Mouse (Mus musculus) forelimb bud, embryonic 11.5 days (tissue): Measurements from ENCODE around the gene Prune2.

Source experiments
- DNase-seq: peaks from one replicate; pipeline ENCODE4 v3.0.0-alpha.2; 2012; ENCODE audit warnings: low read depth, low spot score

Prune2 gene

GRCm38 (mm10) chr19:16955613-16956271, at the start of gene Prune2:
Gene Prune2, plus strand, starts transcription at chr19:16956118.
- peak; percentile 79 for DNase-seq

GRCm38 (mm10) chr19:16911507-16911906, 44.4 kb upstream of the Prune2 start:
- no peak for DNase-seq

GRCm38 (mm10) chr19:16924516-16924915, 31.4 kb upstream of the Prune2 start:
- DNase-seq = no peak

GRCm38 (mm10) chr19:16934664-16935063, 21.3 kb upstream of the Prune2 start:
- DNase-seq = no peak

- DNase-seq = no peak
Observed at GRCm38 (mm10) chr19:16948794-16949313, 7.1 kb upstream of the Prune2 start.

- no peak for DNase-seq
Observed at GRCm38 (mm10) chr19:16949341-16949740, 6.6 kb upstream of the Prune2 start.

GRCm38 (mm10) chr19:16950051-16950450, 5.9 kb upstream of the Prune2 start:
- no peak for DNase-seq

- DNase-seq = no peak
Observed at GRCm38 (mm10) chr19:16950664-16951363, 5.1 kb upstream of the Prune2 start.

- DNase-seq = no peak
Observed at GRCm38 (mm10) chr19:16954736-16955135, 1.2 kb upstream of the Prune2 start.

- DNase-seq = no peak
Observed at GRCm38 (mm10) chr19:16955231-16955612, 696 bp upstream of the Prune2 start.

- DNase-seq = no peak
Observed at GRCm38 (mm10) chr19:16956319-16956718, 401 bp downstream of the Prune2 start.

- no peak for DNase-seq
Observed at GRCm38 (mm10) chr19:16959051-16959450, 3.1 kb downstream of the Prune2 start.

GRCm38 (mm10) chr19:16959551-16959950, 3.6 kb downstream of the Prune2 start:
- no peak for DNase-seq

- DNase-seq = no peak
Observed at GRCm38 (mm10) chr19:16961036-16961435, 5.1 kb downstream of the Prune2 start.

- DNase-seq = no peak
Observed at GRCm38 (mm10) chr19:16963178-16963577, 7.3 kb downstream of the Prune2 start.

GRCm38 (mm10) chr19:16968768-16969167, 12.8 kb downstream of the Prune2 start:
- DNase-seq = no peak

GRCm38 (mm10) chr19:16970612-16971011, 14.7 kb downstream of the Prune2 start:
- no peak for DNase-seq

GRCm38 (mm10) chr19:16978910-16979309, 23.0 kb downstream of the Prune2 start:
- no peak for DNase-seq

GRCm38 (mm10) chr19:16981743-16982142, 25.8 kb downstream of the Prune2 start:
- DNase-seq = no peak

GRCm38 (mm10) chr19:16984897-16985296, 29.0 kb downstream of the Prune2 start:
- DNase-seq = no peak

GRCm38 (mm10) chr19:16987984-16988383, 32.1 kb downstream of the Prune2 start:
- peak; percentile 25 for DNase-seq

- DNase-seq = no peak
Observed at GRCm38 (mm10) chr19:16992151-16992550, 36.2 kb downstream of the Prune2 start.

GRCm38 (mm10) chr19:16994260-16994659, 38.3 kb downstream of the Prune2 start:
- no peak for DNase-seq
